Mouse (Mus musculus) ovary, postnatal 36 days (tissue): ENCODE measurements around the gene Snai3.

Experiments used
- DNase-seq: peaks from one replicate; pipeline ENCODE4 v3.0.0; 2022; ENCODE audit warnings: low spot score, mixed read lengths

Gene Snai3

GRCm38 (mm10) chr8:122460524-122461472 lies at the start of gene Snai3:
Snai3 (minus strand) TSS chr8:122460733.
- DNase-seq = peak; percentile 64

- DNase-seq = peak; percentile 69
Observed at GRCm38 (mm10) chr8:122500856-122501255, 40.3 kb upstream of the Snai3 start.

- no peak for DNase-seq
Observed at GRCm38 (mm10) chr8:122497912-122498311, 37.4 kb upstream of the Snai3 start.

GRCm38 (mm10) chr8:122497016-122497734 lies 36.6 kb upstream of the Snai3 start:
- DNase-seq = no peak

GRCm38 (mm10) chr8:122488387-122488786 lies 27.9 kb upstream of the Snai3 start:
- DNase-seq = no peak

GRCm38 (mm10) chr8:122484831-122485230 lies 24.3 kb upstream of the Snai3 start:
- no peak for DNase-seq

- no peak for DNase-seq
Observed at GRCm38 (mm10) chr8:122483877-122484276, 23.3 kb upstream of the Snai3 start.

- DNase-seq = no peak
Observed at GRCm38 (mm10) chr8:122482448-122482847, 21.9 kb upstream of the Snai3 start.

- DNase-seq = peak; percentile 93
Observed at GRCm38 (mm10) chr8:122475580-122476320, 15.2 kb upstream of the Snai3 start, which contains the start of the genes Rnf166 and Ctu2. Rnf166 (minus strand) TSS chr8:122476064. Ctu2 (plus strand) TSS chr8:122476143.

GRCm38 (mm10) chr8:122474951-122475560 lies 14.5 kb upstream of the Snai3 start:
- DNase-seq = peak; percentile 63

GRCm38 (mm10) chr8:122473911-122474421 lies 13.4 kb upstream of the Snai3 start:
- DNase-seq = no peak

GRCm38 (mm10) chr8:122470691-122471090 lies 10.2 kb upstream of the Snai3 start:
- DNase-seq = no peak

- no peak for DNase-seq
Observed at GRCm38 (mm10) chr8:122469965-122470364, 9.4 kb upstream of the Snai3 start.

GRCm38 (mm10) chr8:122469407-122469806 lies 8.9 kb upstream of the Snai3 start:
- no peak for DNase-seq

- DNase-seq = no peak
Observed at GRCm38 (mm10) chr8:122467816-122468215, 7.3 kb upstream of the Snai3 start.

- no peak for DNase-seq
Observed at GRCm38 (mm10) chr8:122464985-122465384, 4.5 kb upstream of the Snai3 start.

- no peak for DNase-seq
Observed at GRCm38 (mm10) chr8:122463651-122464640, 3.4 kb upstream of the Snai3 start.

- no peak for DNase-seq
Observed at GRCm38 (mm10) chr8:122462510-122462909, 2.0 kb upstream of the Snai3 start.

- DNase-seq = no peak
Observed at GRCm38 (mm10) chr8:122461473-122462148, 1.1 kb upstream of the Snai3 start.

- DNase-seq = no peak
Observed at GRCm38 (mm10) chr8:122459990-122460389, 543 bp downstream of the Snai3 start.
